Mouse (Mus musculus) urinary bladder, postnatal 36 days (tissue): Measurements from ENCODE around the gene Krt26.
A peak's percentile ranks its signal among the peaks of the same experiment; 100 is the strongest.

Source experiments
- DNase-seq, 2 experiments: peaks; one replicate each; pipeline ENCODE4 v3.0.0; 2022; ENCODE audit warnings: low spot score in 2 of 2, mixed read lengths in 1 of 2

Gene Krt26

GRCm38 (mm10) chr11:99337866-99338265 lies at the start of gene Krt26:
TSS of gene Krt26 (minus strand) at chr11:99337966.
- no peak for DNase-seq

GRCm38 (mm10) chr11:99385813-99386721 lies 48.3 kb upstream of the Krt26 start:
- peak; percentile 81 to 93 for DNase-seq

GRCm38 (mm10) chr11:99379568-99379967 lies 41.8 kb upstream of the Krt26 start:
- DNase-seq: peak; percentile 70 to 75

GRCm38 (mm10) chr11:99374803-99375202 lies 37.0 kb upstream of the Krt26 start, which contains the start of gene Krt28:
TSS of gene Krt28 (minus strand) at chr11:99374903.
- no peak for DNase-seq

GRCm38 (mm10) chr11:99369853-99370451 lies 32.2 kb upstream of the Krt26 start:
- no peak for DNase-seq

GRCm38 (mm10) chr11:99369229-99369628 lies 31.5 kb upstream of the Krt26 start:
- DNase-seq: no peak

- DNase-seq: no peak
These were observed 29.0 kb upstream of the Krt26 start for GRCm38 (mm10) chr11:99366791-99367190.

GRCm38 (mm10) chr11:99364412-99364811 lies 26.6 kb upstream of the Krt26 start:
- DNase-seq: no peak

GRCm38 (mm10) chr11:99361423-99361822 lies 23.7 kb upstream of the Krt26 start:
- DNase-seq: no peak

GRCm38 (mm10) chr11:99351004-99351403 lies 13.2 kb upstream of the Krt26 start, which contains the start of gene Krt27:
TSS of gene Krt27 (minus strand) at chr11:99351104.
- DNase-seq: no peak

- no peak for DNase-seq
These were observed 1.6 kb upstream of the Krt26 start for GRCm38 (mm10) chr11:99339299-99339847.

- no peak for DNase-seq
These were observed 4.3 kb downstream of the Krt26 start for GRCm38 (mm10) chr11:99333426-99333825.

- DNase-seq: peak in 1 of 2 experiments; percentile 32
These were observed 8.1 kb downstream of the Krt26 start for GRCm38 (mm10) chr11:99329655-99330054.

- no peak for DNase-seq
These were observed 14.9 kb downstream of the Krt26 start, which contains the start of gene Krt25 for GRCm38 (mm10) chr11:99322851-99323250. TSS of gene Krt25 (minus strand) at chr11:99322951.

GRCm38 (mm10) chr11:99321094-99321493 lies 16.7 kb downstream of the Krt26 start:
- DNase-seq: no peak

GRCm38 (mm10) chr11:99319127-99319526 lies 18.6 kb downstream of the Krt26 start:
- no peak for DNase-seq

GRCm38 (mm10) chr11:99316543-99316942 lies 21.2 kb downstream of the Krt26 start:
- DNase-seq: no peak

GRCm38 (mm10) chr11:99314594-99314993 lies 23.2 kb downstream of the Krt26 start:
- no peak for DNase-seq

- no peak for DNase-seq
These were observed 26.9 kb downstream of the Krt26 start for GRCm38 (mm10) chr11:99310882-99311281.

- peak; percentile 42 to 45 for DNase-seq
These were observed 30.2 kb downstream of the Krt26 start for GRCm38 (mm10) chr11:99307579-99307978.

GRCm38 (mm10) chr11:99295039-99295438 lies 42.7 kb downstream of the Krt26 start:
- DNase-seq: no peak

GRCm38 (mm10) chr11:99292846-99293245 lies 44.9 kb downstream of the Krt26 start:
- DNase-seq: peak; percentile 6 to 13
